Mouse (Mus musculus) left cerebral cortex, postnatal 10 days (tissue): ENCODE results near the gene Dmwd. TPM values are rescaled to one million over a fixed set of nuclear protein-coding genes. Genes with fewer than 3 reads are reported as not detected.

ENCODE experiments used
- DNase-seq, 2 experiments: peaks; one replicate each; pipeline ENCODE4 v3.0.0; 2021 to 2022; ENCODE audit warnings: low spot score in 2 of 2, mixed read lengths in 1 of 2; ENCODE audit errors: extremely low spot score in 1 of 2
- intact Hi-C: fragments of 180-260 bp; cut with DNase I; formaldehyde crosslinking; loops from one replicate; pipeline ENCODE4 v1.15.1; 2025
- total RNA-seq, 2 experiments: library from RNA; stranded (reverse); gene quantifications; 2 replicates each; pipeline ENCODE4 v1.2.3; 2021

Gene Dmwd
- total RNA-seq, 2 experiments from 2014 or later, result 155 to 157 TPM

DNA sequence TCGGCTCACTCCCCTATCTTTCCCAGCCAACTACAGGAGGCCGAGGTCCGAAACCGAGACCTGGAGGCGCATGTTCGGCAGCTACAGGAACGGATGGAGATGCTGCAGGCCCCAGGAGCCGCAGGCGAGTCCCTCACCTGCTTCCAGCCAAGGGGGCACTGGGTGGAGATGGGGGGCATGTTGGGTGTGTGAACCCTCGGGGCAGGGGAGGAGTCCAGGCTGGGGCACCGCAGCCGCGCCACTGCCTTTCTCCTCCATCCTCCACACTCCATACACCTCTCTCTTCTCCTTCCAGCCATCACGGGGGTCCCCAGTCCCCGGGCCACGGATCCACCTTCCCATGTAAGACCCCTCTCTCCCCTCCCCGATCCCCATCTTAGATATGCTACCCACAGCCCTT, 15.9 kb downstream of the Dmwd start:
- intact Hi-C loops, result no loop called here
- no peak for DNase-seq

DNA sequence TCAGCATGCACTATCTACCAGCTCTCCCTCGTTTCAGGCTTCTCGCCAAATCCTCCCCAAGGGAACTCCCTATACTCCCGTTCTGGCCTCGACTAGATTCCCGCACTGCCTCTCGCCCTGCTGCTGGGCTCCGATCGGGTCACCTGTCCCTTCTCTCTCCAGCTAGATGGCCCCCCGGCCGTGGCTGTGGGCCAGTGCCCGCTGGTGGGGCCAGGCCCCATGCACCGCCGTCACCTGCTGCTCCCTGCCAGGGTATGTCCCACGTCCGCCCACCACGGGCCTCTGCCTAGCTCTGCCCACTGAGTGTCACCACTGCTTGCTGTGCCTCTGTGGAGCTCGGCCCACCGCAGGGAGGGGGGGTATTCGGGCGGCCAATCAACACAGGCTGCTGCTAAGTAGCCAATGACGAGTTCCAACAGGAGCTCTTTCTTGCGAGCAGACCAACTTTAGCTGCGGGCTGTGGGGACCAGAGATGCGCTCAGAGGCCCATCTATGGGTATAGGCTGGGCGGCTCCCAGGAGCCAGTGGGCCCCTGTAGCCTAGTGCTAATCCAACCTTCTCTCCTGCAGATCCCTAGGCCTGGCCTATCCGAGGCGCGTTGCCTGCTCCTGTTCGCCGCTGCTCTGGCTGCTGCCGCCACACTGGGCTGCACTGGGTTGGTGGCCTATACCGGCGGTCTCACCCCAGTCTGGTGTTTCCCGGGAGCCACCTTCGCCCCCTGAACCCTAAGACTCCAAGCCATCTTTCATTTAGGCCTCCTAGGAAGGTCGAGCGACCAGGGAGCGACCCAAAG, 16.6 kb downstream of the Dmwd start:
- DNase-seq, result peak; percentile 34 to 69

GRCm38 (mm10) chr7:19093174-19093521, 17.1 kb downstream of the Dmwd start:
- intact Hi-C loops, result no loop called here

More for the DNA sequence above, 16.6 kb downstream of the Dmwd start:
- intact Hi-C loops, result no loop called here

DNA sequence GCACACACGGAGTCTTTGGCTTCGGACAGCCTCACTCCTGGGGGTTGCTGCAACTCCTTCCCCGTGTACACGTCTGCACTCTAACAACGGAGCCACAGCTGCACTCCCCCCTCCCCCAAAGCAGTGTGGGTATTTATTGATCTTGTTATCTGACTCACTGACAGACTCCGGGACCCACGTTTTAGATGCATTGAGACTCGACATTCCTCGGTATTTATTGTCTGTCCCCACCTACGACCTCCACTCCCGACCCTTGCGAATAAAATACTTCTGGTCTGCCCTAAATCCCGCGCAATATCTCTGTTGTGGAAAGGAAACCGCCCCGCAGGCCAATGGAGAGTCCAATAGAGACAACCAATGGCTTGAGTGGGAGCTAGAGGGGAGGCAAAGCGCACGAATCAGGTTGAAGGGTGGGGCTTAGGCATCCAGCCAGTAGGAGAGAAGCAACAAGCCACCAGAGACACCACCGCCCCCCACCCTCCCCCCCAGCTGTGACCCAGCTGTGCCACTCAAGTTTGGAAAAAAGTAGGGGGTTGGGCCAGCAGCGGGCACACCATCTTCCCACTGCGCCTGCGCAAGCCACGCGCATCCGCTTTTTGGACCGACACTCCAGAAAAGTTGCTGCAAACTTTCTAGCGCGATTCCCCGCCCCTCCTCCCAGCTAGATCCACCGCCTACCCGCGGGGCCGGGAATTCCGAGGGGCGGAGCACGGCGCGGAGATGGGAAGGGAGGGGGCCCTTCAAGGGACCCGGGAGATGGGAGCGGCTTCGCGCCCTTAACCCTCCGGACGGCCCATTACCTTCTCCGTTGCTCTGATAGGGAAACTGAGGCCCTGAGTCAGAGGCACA, 17.7 kb downstream of the Dmwd start:
- peak; percentile 77 to 97 for DNase-seq
- intact Hi-C loops, result no loop called here

More at GRCm38 (mm10) chr7:19093174-19093521, 17.1 kb downstream of the Dmwd start:
- DNase-seq, result peak; percentile 41 to 88

DNA sequence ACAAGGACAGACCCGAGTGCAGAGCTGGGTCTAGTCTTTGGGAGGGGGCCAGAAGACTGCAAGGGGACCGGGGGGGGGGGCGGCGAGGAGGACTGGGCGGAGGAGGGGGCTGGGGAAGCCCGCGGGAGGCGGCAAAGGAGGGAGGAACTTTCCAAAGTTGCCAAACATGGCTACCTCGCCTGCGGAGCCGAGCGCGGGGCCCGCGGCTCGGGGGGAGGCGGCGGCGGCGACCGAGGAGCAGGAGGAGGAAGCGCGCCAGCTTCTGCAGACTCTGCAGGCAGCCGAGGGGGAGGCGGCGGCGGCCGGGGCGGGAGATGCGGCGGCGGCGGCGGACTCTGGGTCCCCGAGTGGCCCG, 18.4 kb downstream of the Dmwd start, which contains the start of gene Six5:
TSS of gene Six5 (plus strand) at position 124 of the 355 bp plus-strand sequence.
- peak in 1 of 2 experiments; percentile 76 for DNase-seq
- intact Hi-C loops, result no loop called here

- peak in 1 of 2 experiments; percentile 72 for DNase-seq
- intact Hi-C loops, result no loop called here
Measured at GRCm38 (mm10) chr7:19094826-19095750, 19.1 kb downstream of the Dmwd start.

DNA sequence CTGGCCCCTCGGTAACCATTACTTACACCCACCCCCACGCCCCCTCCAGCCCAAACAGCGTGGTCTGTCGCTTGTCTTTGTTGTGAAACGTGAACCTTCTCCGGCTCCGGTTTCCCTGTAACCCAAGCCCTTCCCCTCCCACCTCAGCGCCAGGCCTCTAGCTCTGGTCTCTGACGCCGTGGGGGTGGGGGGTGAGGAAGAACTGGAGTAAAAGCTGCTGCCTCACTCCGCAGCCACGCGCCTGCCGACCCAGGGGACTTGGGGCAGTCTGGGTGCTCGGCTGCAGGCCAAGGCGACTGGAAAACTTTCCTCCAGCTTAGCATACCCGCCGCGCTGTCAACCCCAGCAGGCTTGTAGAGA, 19.7 kb downstream of the Dmwd start:
- peak in 1 of 2 experiments; percentile 82 for DNase-seq
- intact Hi-C loops, result no loop called here

- intact Hi-C loops, result no loop called here
- DNase-seq, result no peak
Measured at GRCm38 (mm10) chr7:19096421-19096976, 20.5 kb downstream of the Dmwd start.

- DNase-seq, result no peak
- intact Hi-C loops, result no loop called here
Measured at GRCm38 (mm10) chr7:19097217-19097616, 21.2 kb downstream of the Dmwd start.

GRCm38 (mm10) chr7:19097863-19098262, 21.8 kb downstream of the Dmwd start:
- DNase-seq, result no peak

GRCm38 (mm10) chr7:19098811-19099210, 22.8 kb downstream of the Dmwd start:
- no peak for DNase-seq
- intact Hi-C loops, result no loop called here

More at GRCm38 (mm10) chr7:19097863-19098262, 21.8 kb downstream of the Dmwd start:
- intact Hi-C loops, result no loop called here

DNA sequence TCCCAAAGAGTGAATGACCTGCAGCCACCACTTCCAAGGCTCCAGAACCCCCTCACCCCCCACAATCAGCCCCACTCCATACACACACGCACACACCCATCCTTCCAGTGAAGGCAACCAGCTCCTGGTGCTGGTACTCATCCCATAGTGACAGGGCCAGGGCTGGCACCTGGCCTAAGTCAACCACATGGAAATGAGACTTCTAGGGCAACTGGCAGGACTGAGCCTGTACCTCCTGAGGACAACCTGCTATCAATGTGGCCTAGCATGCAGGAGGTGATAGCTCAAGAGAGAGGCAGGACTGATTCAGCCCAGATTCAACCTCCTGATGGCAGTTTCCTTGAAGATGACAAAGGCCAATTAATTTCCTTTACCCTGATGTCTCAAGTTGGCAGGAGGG, 24.3 kb downstream of the Dmwd start:
- intact Hi-C loops, result no loop called here
- DNase-seq, result no peak

- DNase-seq, result no peak
- intact Hi-C loops, result no loop called here
Measured at GRCm38 (mm10) chr7:19103741-19104140, 27.7 kb downstream of the Dmwd start.

DNA sequence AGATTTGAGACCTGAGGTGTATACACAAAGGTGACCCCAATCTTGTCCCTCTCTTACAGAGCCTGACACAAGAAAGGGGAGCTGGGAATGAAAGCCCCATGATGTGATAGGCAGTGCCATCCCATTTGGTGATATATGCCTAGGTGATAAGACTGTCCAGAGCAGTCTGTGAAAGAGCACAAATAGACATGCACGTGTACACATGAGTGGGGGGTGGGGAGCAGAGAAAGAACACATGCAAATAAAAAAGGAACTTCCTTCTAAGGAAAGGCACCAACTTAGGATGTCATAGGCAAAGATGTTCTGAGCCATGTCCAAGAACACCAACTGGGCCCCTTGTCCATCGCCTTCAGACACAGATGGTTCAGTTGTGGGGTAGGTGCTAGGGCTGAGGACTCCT, 28.5 kb downstream of the Dmwd start:
- intact Hi-C loops, result no loop called here
- no peak for DNase-seq

DNA sequence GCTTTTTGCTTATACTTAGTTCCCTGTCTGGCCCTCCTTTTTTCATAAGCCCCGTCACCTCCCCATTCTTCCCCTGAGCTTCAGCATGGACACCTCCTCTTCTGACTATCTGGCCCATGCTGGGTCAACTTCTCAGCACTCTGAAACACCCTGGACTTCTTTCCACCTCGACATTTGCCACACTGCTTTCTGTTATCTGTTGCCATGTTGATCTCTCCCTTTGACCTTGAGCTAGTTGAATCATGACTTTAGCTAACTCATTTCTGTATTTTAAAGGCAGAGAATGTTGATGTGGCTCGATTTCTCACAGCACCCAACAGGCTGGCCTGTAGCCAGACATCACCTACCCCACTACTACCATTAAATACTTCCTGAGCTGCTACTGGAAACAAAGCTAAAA, 31.4 kb downstream of the Dmwd start:
- no peak for DNase-seq
- intact Hi-C loops, result loop anchor here (5.0 kb wide), 1 partner anchor 40 kb away; no protein-coding TSS in a partner anchor

DNA sequence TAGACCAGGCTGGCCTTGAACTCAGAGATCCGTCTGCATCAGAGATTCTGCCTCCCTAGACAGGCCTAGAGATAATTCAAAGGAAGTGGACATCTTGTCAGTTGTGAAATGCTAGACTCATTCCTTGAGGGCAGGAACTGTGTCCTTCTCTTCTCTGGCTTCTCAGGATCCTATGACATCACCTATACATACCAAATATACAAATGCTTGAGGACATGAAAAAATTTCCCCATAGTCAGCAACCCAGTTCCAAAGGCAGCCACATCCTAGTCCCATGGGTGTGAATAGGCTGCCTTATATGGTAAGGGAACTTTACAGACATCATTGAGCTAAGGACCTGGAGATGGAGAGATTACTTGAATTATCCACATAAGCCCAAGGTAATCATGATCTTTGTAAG, 33.5 kb downstream of the Dmwd start:
- intact Hi-C loops, result loop anchor here (5.0 kb wide), 1 partner anchor 42 kb away; no protein-coding TSS in a partner anchor
- DNase-seq, result no peak

DNA sequence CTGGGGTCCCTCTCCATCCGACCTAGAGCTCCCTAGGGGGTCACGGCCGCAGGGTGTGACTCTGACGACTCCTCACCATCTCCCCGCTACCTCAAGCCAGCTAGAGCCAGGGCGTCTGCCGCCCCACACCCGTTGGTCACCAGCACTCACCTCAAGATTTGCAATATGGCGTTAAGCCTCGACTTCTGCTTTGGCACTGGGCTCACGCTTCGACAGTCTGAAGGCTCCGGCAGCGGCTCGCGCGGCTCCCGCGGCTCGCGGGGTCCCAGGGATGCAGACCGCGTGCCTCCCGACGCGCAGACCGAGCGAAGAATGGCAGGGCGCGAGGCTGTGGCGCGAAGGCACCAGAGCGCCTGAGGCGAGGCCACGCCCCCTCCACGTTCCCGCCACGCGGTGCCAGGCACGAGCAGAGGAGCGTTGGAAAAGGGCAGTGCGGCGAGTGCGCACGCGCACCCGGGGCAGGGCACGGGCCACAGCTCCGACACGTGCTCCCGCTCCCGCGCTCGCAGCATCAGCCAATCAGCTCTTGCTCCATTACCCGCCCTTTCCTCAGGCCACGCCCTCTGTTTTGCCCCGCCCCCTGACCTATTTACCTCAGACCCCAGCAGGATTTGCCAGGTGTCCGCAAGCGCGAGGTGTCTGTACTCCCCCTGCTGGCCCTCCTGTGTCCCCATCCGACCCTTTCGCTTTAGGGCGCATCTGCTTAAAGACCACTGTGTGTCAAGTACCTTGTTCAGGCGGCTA, 42.2 kb downstream of the Dmwd start, which contains the start of gene Gm4969:
TSS of gene Gm4969 (minus strand) at position 341 of the 744 bp plus-strand sequence.
- DNase-seq, result peak; percentile 67 to 89
- intact Hi-C loops, result no loop called here

- DNase-seq, result no peak
- intact Hi-C loops, result no loop called here
Measured at GRCm38 (mm10) chr7:19119083-19119482, 43.1 kb downstream of the Dmwd start.
